Mouse (Mus musculus) forebrain, postnatal 0 days (tissue): ENCODE measurements around the gene Adamts2. TPM values are rescaled to one million over a fixed set of nuclear protein-coding genes. Genes with fewer than 3 reads are reported as not detected.

ENCODE experiments used
- ATAC-seq: fragments of 200-750 bp; cut with Nextera tagmentation; 2 replicates; pipeline ENCODE4 v1.8.0; 2017; ENCODE audit warnings: mild to moderate bottlenecking, moderate library complexity
- DNase-seq: peaks from one replicate; pipeline ENCODE4 v3.0.0-alpha.2; 2015
- H3K27ac ChIP-seq: fragments of 300-500 bp; sonication (generic); 2 replicates; pipeline ENCODE4 v1.5.1; 2014; ENCODE audit warnings: low read depth, mild to moderate bottlenecking, antibody characterized with exemption, low read length, moderate library complexity, mixed read lengths
- H3K27me3 ChIP-seq: fragments of 300-500 bp; sonication (generic); 2 replicates; pipeline ENCODE4 v1.6.1; 2014; ENCODE audit warnings: mild to moderate bottlenecking, low read length, mixed read lengths; ENCODE audit not compliant: insufficient read depth
- H3K36me3 ChIP-seq: fragments of 300-500 bp; sonication (generic); 2 replicates; pipeline ENCODE4 v1.6.1; 2014; ENCODE audit warnings: mild to moderate bottlenecking, moderate library complexity; ENCODE audit not compliant: insufficient read depth
- H3K4me1 ChIP-seq: fragments of 300-500 bp; sonication (generic); 2 replicates; pipeline ENCODE4 v1.6.1; 2014; ENCODE audit warnings: antibody characterized with exemption; ENCODE audit not compliant: insufficient read depth
- H3K4me2 ChIP-seq: fragments of 300-500 bp; sonication (generic); 2 replicates; pipeline ENCODE4 v1.6.1; 2014; ENCODE audit warnings: low read depth, mild to moderate bottlenecking, moderate library complexity
- H3K4me3 ChIP-seq: fragments of 300-500 bp; sonication (generic); 2 replicates; pipeline ENCODE4 v1.5.1; 2014; ENCODE audit warnings: low read depth, low read length, mixed read lengths
- H3K9ac ChIP-seq: fragments of 300-500 bp; sonication (generic); 2 replicates; pipeline ENCODE4 v1.6.1; 2014; ENCODE audit warnings: mild to moderate bottlenecking
- H3K9me3 ChIP-seq: fragments of 300-500 bp; sonication (generic); 2 replicates; pipeline ENCODE4 v1.6.1; 2016; ENCODE audit warnings: low read length
- CTCF ChIP-seq: sonication (generic); IDR thresholded peaks from 2 replicates; pipeline ENCODE4 v1.5.1; 2016; ENCODE audit warnings: antibody characterized with exemption, control low read depth, low read depth
- WGBS: fragments of 180-500 bp; shearing (Covaris S2); extraction: QIAGEN DNeasy Blood & Tissue Kit; methylation state at CpG from one replicate; pipeline ENCODE4 v1.1.7; 2014; 5-methylcytosine and 5-hydroxymethylcytosine counted together
- polyA plus RNA-seq: library from polyadenylated mRNA; unstranded; fragments of >200 nt; fragmentation: Nextera tagmentation; extraction: Ambion mirVana; gene quantifications from 2 replicates; pipeline ENCODE4 v1.2.1, GENCODE M21; 2015
- total RNA-seq: library from RNA; depleted of rRNA; stranded (reverse); fragments of >200 nt; gene quantifications from 2 replicates; pipeline ENCODE4 v1.2.3, GENCODE M21; 2014

Gene Adamts2
- total and polyA plus RNA-seq, 2 experiments from 2014 or later, result 4.4 to 13.1 TPM

- WGBS, result 60% methylated on average over 2 of the region's 2 CpGs
- no peak overlapping the region for H3K9ac ChIP-seq
- H3K36me3 ChIP-seq, result no peaks in the 10 kb centered on the region
- H3K9me3 ChIP-seq, result no peaks in the 10 kb centered on the region
- no peak for DNase-seq
- H3K27ac ChIP-seq, result no peak overlapping the region
- TF ChIP-seq CTCF, result no peak
- no peak overlapping the region for H3K4me3 ChIP-seq
- no peaks in the 10 kb centered on the region for H3K4me1 ChIP-seq
- no peak overlapping the region for H3K4me2 ChIP-seq
- no peaks in the 10 kb centered on the region for H3K27me3 ChIP-seq
- no peak for ATAC-seq
These were observed 81.9 kb downstream of the Adamts2 start for GRCm38 (mm10) chr11:50683821-50684220.

GRCm38 (mm10) chr11:50688584-50688983 is 86.7 kb downstream of the Adamts2 start:
- DNase-seq, result no peak
- no peak for ATAC-seq
- no peak overlapping the region for H3K9ac ChIP-seq
- no peak overlapping the region for H3K27ac ChIP-seq
- 0 out of 2 replicates have a peak, but pooled peaks have one; percentile 33 for TF ChIP-seq CTCF
- no peak overlapping the region for H3K4me2 ChIP-seq
- H3K4me1 ChIP-seq, result no peaks in the 10 kb centered on the region
- H3K27me3 ChIP-seq, result no peaks in the 10 kb centered on the region
- H3K9me3 ChIP-seq, result no peaks in the 10 kb centered on the region
- no peaks in the 10 kb centered on the region for H3K36me3 ChIP-seq
- 82% methylated on average over 3 of the region's 3 CpGs for WGBS
- no peak overlapping the region for H3K4me3 ChIP-seq

GRCm38 (mm10) chr11:50689672-50690071 is 87.8 kb downstream of the Adamts2 start:
- DNase-seq (no peak), ATAC-seq (no peak)
- WGBS, result 91% methylated on average over 4 of the region's 4 CpGs
- Histone ChIP-seq H3K9ac (no peak overlapping the region), H3K4me1 (no peaks in the 10 kb centered on the region), H3K4me3 (no peak overlapping the region), H3K36me3 (no peaks in the 10 kb centered on the region), H3K27me3 (no peaks in the 10 kb centered on the region), H3K9me3 (no peaks in the 10 kb centered on the region), H3K27ac (no peak overlapping the region), H3K4me2 (no peak overlapping the region)
- TF ChIP-seq CTCF, result no peak

GRCm38 (mm10) chr11:50699971-50700370 is 98.1 kb downstream of the Adamts2 start:
- no peak overlapping the region for H3K4me2 ChIP-seq
- no peak for DNase-seq
- no peak overlapping the region for H3K27ac ChIP-seq
- 92% methylated on average over 12 of the region's 12 CpGs for whole genome bisulfite sequencing
- H3K9ac ChIP-seq, result no peak overlapping the region
- no peaks in the 10 kb centered on the region for H3K36me3 ChIP-seq
- no peak for ATAC-seq
- H3K27me3 ChIP-seq, result no peaks in the 10 kb centered on the region
- H3K9me3 ChIP-seq, result no peaks in the 10 kb centered on the region
- H3K4me1 ChIP-seq, result no peaks in the 10 kb centered on the region
- no peak overlapping the region for H3K4me3 ChIP-seq
- no peak for TF ChIP-seq CTCF

GRCm38 (mm10) chr11:50700496-50700895 is 98.6 kb downstream of the Adamts2 start:
- Histone ChIP-seq H3K4me1 (no peaks in the 10 kb centered on the region), H3K9me3 (no peaks in the 10 kb centered on the region), H3K36me3 (no peaks in the 10 kb centered on the region), H3K27me3 (no peaks in the 10 kb centered on the region), H3K4me2 (no peak overlapping the region), H3K9ac (no peak overlapping the region), H3K4me3 (no peak overlapping the region), H3K27ac (no peak overlapping the region)
- ATAC-seq, result no peak
- no peak for TF ChIP-seq CTCF
- DNase-seq, result no peak
- 88% methylated on average over 8 of the region's 8 CpGs for WGBS

- H3K9me3 ChIP-seq, result no peaks in the 10 kb centered on the region
- ATAC-seq (no peak), DNase-seq (no peak)
- no peak overlapping the region for H3K4me2 ChIP-seq
- H3K9ac ChIP-seq, result no peak overlapping the region
- no peaks in the 10 kb centered on the region for H3K27me3 ChIP-seq
- H3K27ac ChIP-seq, result no peak overlapping the region
- TF ChIP-seq CTCF, result no peak
- H3K4me3 ChIP-seq, result no peak overlapping the region
- no peaks in the 10 kb centered on the region for H3K36me3 ChIP-seq
- H3K4me1 ChIP-seq, result no peaks in the 10 kb centered on the region
- WGBS, result 68% methylated on average over 7 of the region's 7 CpGs
These were observed 101.5 kb downstream of the Adamts2 start for GRCm38 (mm10) chr11:50703397-50703796.

GRCm38 (mm10) chr11:50704511-50704910 is 102.6 kb downstream of the Adamts2 start:
- H3K4me2 ChIP-seq, result no peak overlapping the region
- no peak overlapping the region for H3K27ac ChIP-seq
- no peak for TF ChIP-seq CTCF
- H3K4me1 ChIP-seq, result no peaks in the 10 kb centered on the region
- ATAC-seq, result no peak
- H3K9me3 ChIP-seq, result no peaks in the 10 kb centered on the region
- H3K4me3 ChIP-seq, result no peak overlapping the region
- no peak overlapping the region for H3K9ac ChIP-seq
- 81% methylated on average over 2 of the region's 2 CpGs for WGBS
- H3K36me3 ChIP-seq, result no peaks in the 10 kb centered on the region
- no peak for DNase-seq
- no peaks in the 10 kb centered on the region for H3K27me3 ChIP-seq

- no peak for TF ChIP-seq CTCF
- no peak for ATAC-seq
- no peaks in the 10 kb centered on the region for H3K27me3 ChIP-seq
- 93% methylated on average over 1 of the region's 1 CpGs for WGBS
- no peak for DNase-seq
- no peaks in the 10 kb centered on the region for H3K9me3 ChIP-seq
- no peak overlapping the region for H3K9ac ChIP-seq
- no peaks in the 10 kb centered on the region for H3K4me1 ChIP-seq
- H3K36me3 ChIP-seq, result no peaks in the 10 kb centered on the region
- H3K4me2 ChIP-seq, result no peak overlapping the region
- no peak overlapping the region for H3K4me3 ChIP-seq
- no peak overlapping the region for H3K27ac ChIP-seq
These were observed 105.4 kb downstream of the Adamts2 start for GRCm38 (mm10) chr11:50707259-50707658.
